Comparison of ENCODE assay signal across 12 mouse cellular contexts in the genomic region with DNA sequence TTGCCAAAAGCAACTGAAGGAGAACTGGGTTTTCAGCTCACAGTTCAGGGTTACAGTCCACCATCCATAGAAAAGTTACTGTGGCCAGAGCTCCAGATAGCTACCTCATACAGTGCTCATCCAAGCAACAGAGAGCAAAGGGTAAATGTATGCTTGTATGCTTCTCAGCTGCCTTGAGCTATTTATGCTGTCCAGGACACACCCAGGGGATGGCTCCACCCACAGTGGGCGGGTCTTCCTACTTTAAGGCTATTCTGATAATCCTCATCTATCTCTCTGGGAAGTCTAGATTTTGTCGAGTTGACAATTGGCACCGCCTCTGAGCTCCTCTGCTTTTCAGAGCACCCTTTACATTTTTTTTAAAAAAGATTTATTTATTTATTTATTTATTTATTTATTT. TPM values are rescaled to one million over a fixed set of nuclear protein-coding genes. Genes with fewer than 3 reads are reported as not detected.
DNase-seq lines count a peak whose midpoint lies in the region; ATAC-seq and TF ChIP-seq lines count a peak whose summit lies in the region.
"Had no signal": no experiment of that assay in that cellular context is flagged by ENCODE, and none has a peak within 500 bp of the region (broad histone marks: within the 10 kb centered on the region; RNA-seq: fewer than 3 reads in every experiment).

No protein-coding gene starts in this region.

- no peak overlapping the region for H3K27ac ChIP-seq in MEL (ENCODE audit: control insufficient read depth, low read depth, low read length)
- no peak overlapping the region for H3K27ac ChIP-seq in hindbrain, embryonic 14.5 days
- H3K27ac ChIP-seq in midbrain, embryonic 11.5 days (ENCODE audit: low read depth, low read length) = no peak overlapping the region
- H3K27ac ChIP-seq: heart, adult 2 months; midbrain, embryonic 12.5 days had no signal

- no peak overlapping the region for H3K4me3 ChIP-seq in MEL (ENCODE audit: control insufficient read depth in 1 of 2, insufficient read depth in 1 of 2, low read depth in 2 of 2, low read length in 2 of 2)
- no peak overlapping the region for H3K4me3 ChIP-seq in hindbrain, embryonic 14.5 days (replicated peaks; ENCODE audit: low read length)
- H3K4me3 ChIP-seq in midbrain, embryonic 11.5 days (ENCODE audit: low read depth, low read length) = no peak overlapping the region
- H3K4me3 ChIP-seq: heart, adult 2 months; midbrain, embryonic 12.5 days had no signal

- peaks cover 0 to 5% of the 10 kb centered on the region in 2 experiments; a peak in 2 of 4 replicates for H3K36me3 ChIP-seq in MEL (ENCODE audit: control insufficient read depth in 1 of 2, insufficient read depth in 2 of 2, low read length in 2 of 2)
- no peaks in the 10 kb centered on the region for H3K36me3 ChIP-seq in hindbrain, embryonic 14.5 days (replicated peaks; ENCODE audit: control insufficient read depth, insufficient read depth)
- H3K36me3 ChIP-seq in midbrain, embryonic 11.5 days (ENCODE audit: control insufficient read depth, insufficient read depth, low read length) = no peaks in the 10 kb centered on the region
- H3K36me3 ChIP-seq: midbrain, embryonic 12.5 days had no signal

- no peaks in the 10 kb centered on the region for H3K27me3 ChIP-seq in MEL (ENCODE audit: control insufficient read depth in 1 of 2, insufficient read depth in 2 of 2, low read length in 2 of 2)
- H3K27me3 ChIP-seq in hindbrain, embryonic 14.5 days (ENCODE audit: control insufficient read depth, insufficient read depth, low read length) = no peaks in the 10 kb centered on the region
- no peaks in the 10 kb centered on the region for H3K27me3 ChIP-seq in midbrain, embryonic 11.5 days (ENCODE audit: control insufficient read depth, insufficient read depth, low read length)

- peak; percentile 87 for ATAC-seq in erythroblast, adult 5-6 weeks (replicated peaks; ENCODE audit: low FRiP score, poor library complexity, severe bottlenecking)
- ATAC-seq in hindbrain, embryonic 14.5 days (ENCODE audit: low FRiP score) = no peak
- no peak for ATAC-seq in midbrain, embryonic 11.5 days (ENCODE audit: low FRiP score)

- WGBS in hindbrain, embryonic 14.5 days = 67% methylated on average over 3 of the region's 3 CpGs
- WGBS in midbrain, embryonic 11.5 days = 64% methylated on average over 3 of the region's 3 CpGs

- TF ChIP-seq POLR2A in MEL (IDR thresholded peaks at IDR 0.05; ENCODE audit: control insufficient read depth in 1 of 2, insufficient read depth in 1 of 2, low read depth in 1 of 2, low read length in 2 of 2, poor library complexity in 1 of 2) = no peak

- H3K79me2 ChIP-seq in MEL (ENCODE audit: control insufficient read depth, insufficient read depth, low read length, poor library complexity) = no peaks in the 10 kb centered on the region

- TF ChIP-seq RAD21 in MEL (IDR thresholded peaks at IDR 0.05; ENCODE audit: low read depth, low read length) = no peak

- peaks cover 5 to 22% of the 10 kb centered on the region in 2 experiments for H3K4me1 ChIP-seq in MEL (ENCODE audit: control insufficient read depth in 1 of 2, insufficient read depth in 2 of 2, low read length in 2 of 2)
- H3K4me1 ChIP-seq in hindbrain, embryonic 14.5 days (replicated peaks; ENCODE audit: control insufficient read depth, insufficient read depth, low read length) = no peaks in the 10 kb centered on the region; the same call in 1 of the 2 replicates
- H3K4me1 ChIP-seq in midbrain, embryonic 11.5 days (ENCODE audit: control insufficient read depth, insufficient read depth, low read length) = no peaks in the 10 kb centered on the region

- H3K9ac ChIP-seq in MEL (ENCODE audit: control insufficient read depth, low read depth, low read length, poor library complexity, severe bottlenecking) = no peak overlapping the region
- H3K9ac ChIP-seq in hindbrain, embryonic 14.5 days = no peak overlapping the region
- H3K9ac ChIP-seq in midbrain, embryonic 11.5 days (ENCODE audit: low read length) = no peak overlapping the region
- H3K9ac ChIP-seq: midbrain, embryonic 12.5 days had no signal

- DNase-seq in kidney, postnatal 14 days = peak; percentile 37
- DNase-seq in kidney, adult 18-20 months = no peak
- peak; percentile 84 for DNase-seq in MEL (ENCODE audit: low read depth, low spot score)
- DNase-seq in lung, postnatal 14 days = peak; percentile 25
- no peak for DNase-seq in cerebellum, postnatal 14 days
- no peak for DNase-seq in hindbrain, embryonic 14.5 days (ENCODE audit: low spot score)
- no peak for DNase-seq in midbrain, embryonic 11.5 days (ENCODE audit: low spot score, missing footprints)
- DNase-seq: heart, adult 2 months; heart, postnatal 36 days; layer of hippocampus, postnatal 36 days had no signal

- H3K9me3 ChIP-seq in MEL (replicated peaks; ENCODE audit: insufficient read depth, low read length) = no peaks in the 10 kb centered on the region
- H3K9me3 ChIP-seq in hindbrain, embryonic 14.5 days (ENCODE audit: control insufficient read depth, low read length) = no peaks in the 10 kb centered on the region
- no peaks in the 10 kb centered on the region for H3K9me3 ChIP-seq in midbrain, embryonic 11.5 days (ENCODE audit: control insufficient read depth, low read length)
- H3K9me3 ChIP-seq: midbrain, embryonic 12.5 days had no signal

- no peak for TF ChIP-seq CTCF in MEL (IDR thresholded peaks at IDR 0.05 in 2 of 3, conservative IDR thresholded peaks at IDR 0.05 in 1 of 3; ENCODE audit: control insufficient read depth in 1 of 3, insufficient read depth in 1 of 3, low read depth in 2 of 3, low read length in 3 of 3, poor library complexity in 1 of 3, severe bottlenecking in 1 of 3)

- TF ChIP-seq EP300 in MEL (IDR thresholded peaks at IDR 0.05; ENCODE audit: low read depth in 1 of 2, low read length in 2 of 2) = no peak

- H3K4me2 ChIP-seq in hindbrain, embryonic 14.5 days (replicated peaks) = no peak overlapping the region
- H3K4me2 ChIP-seq in midbrain, embryonic 11.5 days = no peak overlapping the region
- H3K4me2 ChIP-seq: midbrain, embryonic 12.5 days had no signal

TF ChIP-seq in MEL, 35 proteins besides CTCF, POLR2A, EP300 and RAD21:
- TF ChIP-seq NELFE (IDR thresholded peaks at IDR 0.05; ENCODE audit: low read depth, low read length) (0 out of 2 replicates have a peak, but pooled peaks have one; percentile 3), ETS1 (IDR thresholded peaks at IDR 0.05; ENCODE audit: low read depth, low read length) (no peak), ZMIZ1 (IDR thresholded peaks at IDR 0.05; ENCODE audit: low read depth, low read length) (no peak), NRF1 (IDR thresholded peaks at IDR 0.05; ENCODE audit: insufficient read depth, low read depth, low read length, poor library complexity, severe bottlenecking) (no peak), GABPA (IDR thresholded peaks at IDR 0.05; ENCODE audit: low read depth, low read length) (no peak), E2F4 (IDR thresholded peaks at IDR 0.05; ENCODE audit: borderline replicate concordance, low read depth, low read length) (no peak), POLR2AphosphoS5 (IDR thresholded peaks at IDR 0.05; ENCODE audit: borderline replicate concordance, low read depth, low read length) (no peak), USF2 (IDR thresholded peaks at IDR 0.05; ENCODE audit: borderline replicate concordance in 1 of 2, insufficient read depth in 1 of 2, low read depth in 1 of 2, low read length in 2 of 2) (no peak), ZNF384 (IDR thresholded peaks at IDR 0.05; ENCODE audit: low read depth, low read length) (no peak), TBP (IDR thresholded peaks at IDR 0.05; ENCODE audit: low read depth, low read length) (peak; percentile 67; the same call in 1 of the 2 replicates), UBTF (IDR thresholded peaks at IDR 0.05; ENCODE audit: borderline replicate concordance, insufficient read depth, low read depth, low read length) (no peak), HCFC1 (IDR thresholded peaks at IDR 0.05; ENCODE audit: low read depth, low read length) (no peak), MXI1 (IDR thresholded peaks at IDR 0.05; ENCODE audit: low read depth, low read length) (no peak), ZC3H11A (IDR thresholded peaks at IDR 0.05; ENCODE audit: low read depth, low read length) (no peak)

RNA-seq across cellular contexts. Expression of a gene that starts 9.6 kb away (rescaled TPM):
- total RNA-seq in MEL (2012; rRNA removed) = 77.5 and 127 TPM in 2 replicates
- polyA plus RNA-seq in MEL (2012; ENCODE audit: insufficient read depth in 1 of 2, insufficient read length in 2 of 2, low read depth in 1 of 2, low replicate concordance in 2 of 2, missing spikeins in 1 of 2) = 10 to 100 TPM in 1 of 2 experiments, not detected in 1; 53.5 TPM
- 14.2 and 15.9 TPM in 2 replicates for total RNA-seq in erythroblast, adult 5-6 weeks (2015; ENCODE audit: low replicate concordance)
- 45.3 and 46.3 TPM in 2 replicates for total RNA-seq in erythroblast, adult 5-6 weeks (2017; ENCODE audit: low replicate concordance)
- polyA plus RNA-seq in hindbrain, embryonic 14.5 days (2014; fragmentation: Nextera tagmentation; extraction: Ambion mirVana) = 4.0 and 4.1 TPM in 2 replicates
- 7.1 and 8.3 TPM in 2 replicates for polyA plus RNA-seq in midbrain, embryonic 11.5 days (2014; fragmentation: Nextera tagmentation; extraction: Ambion mirVana)

RNA-seq across cellular contexts. Expression of a gene that starts 27.1 kb away (rescaled TPM):
- 142 and 155 TPM in 2 replicates for total RNA-seq in MEL (2012; rRNA removed)
- polyA plus RNA-seq in MEL (2012; ENCODE audit: insufficient read depth in 1 of 2, insufficient read length in 2 of 2, low read depth in 1 of 2, low replicate concordance in 2 of 2, missing spikeins in 1 of 2) = 100 to 1,000 TPM in 1 of 2 experiments, not detected in 1; 112 TPM
- total RNA-seq in erythroblast, adult 5-6 weeks (2015; ENCODE audit: low replicate concordance) = 9.8 and 11.1 TPM in 2 replicates
- total RNA-seq in erythroblast, adult 5-6 weeks (2017; ENCODE audit: low replicate concordance) = 9.2 and 14.1 TPM in 2 replicates
- polyA plus RNA-seq in hindbrain, embryonic 14.5 days (2014; fragmentation: Nextera tagmentation; extraction: Ambion mirVana) = 162 and 173 TPM in 2 replicates
- 173 and 183 TPM in 2 replicates for polyA plus RNA-seq in midbrain, embryonic 11.5 days (2014; fragmentation: Nextera tagmentation; extraction: Ambion mirVana)

RNA-seq across cellular contexts. Expression of a gene that starts 55.1 kb away (rescaled TPM):
- not detected in 2 replicates for total RNA-seq in MEL (2012; rRNA removed)
- under 1 TPM in 1 of 2 experiments, not detected in 1; 0.11 TPM for polyA plus RNA-seq in MEL (2012; ENCODE audit: insufficient read depth in 1 of 2, insufficient read length in 2 of 2, low read depth in 1 of 2, low replicate concordance in 2 of 2, missing spikeins in 1 of 2)
- not detected in 2 replicates for total RNA-seq in erythroblast, adult 5-6 weeks (2015; ENCODE audit: low replicate concordance)
- total RNA-seq in erythroblast, adult 5-6 weeks (2017; ENCODE audit: low replicate concordance) = 0.17 TPM in 1 of 2 replicates, not detected in the other
- polyA plus RNA-seq in hindbrain, embryonic 14.5 days (2014; fragmentation: Nextera tagmentation; extraction: Ambion mirVana) = 0.09 TPM in 1 of 2 replicates, not detected in the other
- 0.08 and 0.14 TPM in 2 replicates for polyA plus RNA-seq in midbrain, embryonic 11.5 days (2014; fragmentation: Nextera tagmentation; extraction: Ambion mirVana)
- total RNA-seq: heart, adult 2 months; layer of hippocampus, postnatal 36 days had no signal
- polyA plus RNA-seq: midbrain, embryonic 12.5 days had no signal

Comparison
In these comparisons a context has a peak if more than half of its experiments do, and no peak if none do; other contexts are left out.
1. DNase-seq: peak in kidney, postnatal 14 days (single experiment), MEL (single experiment) and lung, postnatal 14 days (single experiment); none in kidney, adult 18-20 months (single experiment), cerebellum, postnatal 14 days (0 of 2), hindbrain, embryonic 14.5 days (single experiment) and midbrain, embryonic 11.5 days (single experiment).